Mouse (Mus musculus): ENCODE measurements around the gene Ppp1r13b.

GRCm38 (mm10) chr12:111933032-111933704, 25.3 kb upstream of the Ppp1r13b start:
- TF ChIP-seq POLR2A (IDR thresholded peaks at IDR 0.05; ENCODE audit: borderline replicate concordance, low read depth, low read length) (no peak), CTCF (IDR thresholded peaks at IDR 0.05; ENCODE audit: low read depth, low read length) (no peak)
